Mouse (Mus musculus): ENCODE results near the gene Mia.

DNA sequence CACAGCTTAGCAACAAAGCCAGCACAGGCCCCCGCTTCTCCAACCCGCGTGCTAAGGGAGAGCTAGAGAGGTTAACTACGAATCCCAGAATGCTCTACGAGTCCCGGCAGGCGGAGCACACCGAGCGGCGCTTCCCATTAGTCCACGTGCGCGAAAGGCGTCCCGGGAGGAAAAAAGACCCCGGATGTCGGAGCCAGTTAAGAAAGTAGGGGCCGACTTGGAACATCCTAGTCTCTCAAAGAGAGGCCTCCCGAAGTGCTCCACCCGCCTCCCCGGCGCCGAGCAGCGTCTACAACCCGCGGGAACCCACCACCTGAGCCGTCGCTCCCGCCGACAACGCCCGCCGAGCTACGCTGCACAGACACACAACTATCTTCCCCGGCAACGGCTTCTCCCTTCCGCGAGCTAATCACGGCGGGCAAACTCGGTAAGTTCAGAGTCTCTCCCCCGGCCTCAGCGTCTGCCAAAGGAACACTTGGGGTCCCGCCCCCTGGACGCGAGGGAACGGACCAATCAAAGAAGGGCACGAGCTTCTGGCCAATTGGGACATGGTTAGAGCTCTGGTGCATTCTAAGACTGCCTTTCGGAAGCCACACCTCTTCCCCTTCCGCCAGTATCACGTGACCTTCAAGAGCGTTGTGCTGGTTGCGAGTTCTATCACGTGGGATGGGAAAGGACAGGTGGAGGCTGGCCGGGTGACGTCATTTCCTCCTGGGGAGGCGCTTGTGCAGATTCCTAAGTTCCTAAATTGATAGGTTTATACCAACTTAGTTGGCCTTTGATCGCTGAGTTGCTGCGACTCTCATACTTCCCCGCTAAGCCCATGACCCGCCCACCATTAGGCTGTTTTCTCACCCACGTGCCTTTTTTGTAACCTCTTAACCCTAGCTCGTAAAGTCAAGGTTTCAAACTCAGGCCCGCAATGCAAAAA is 15.0 kb upstream of the Mia start, which contains the start of the genes BC024978 and Snrpa:
- TF ChIP-seq GATA1 (IDR thresholded peaks at IDR 0.05; ENCODE audit: low read length) (no peak), TAL1 (IDR thresholded peaks at IDR 0.05; ENCODE audit: low read length) (no peak)

Measured in erythroblast, embryonic 14.5 days (primary cell).